Mouse (Mus musculus) neural tube, embryonic 11.5 days (tissue): ENCODE results near the gene Tmem151b. TPM values are rescaled to one million over a fixed set of nuclear protein-coding genes. Genes with fewer than 3 reads are reported as not detected.

Source experiments
- ATAC-seq: fragments of 200-750 bp; cut with Nextera tagmentation; 2 replicates; pipeline ENCODE4 v1.8.0; 2017; ENCODE audit warnings: moderate number of reproducible peaks, mild to moderate bottlenecking, moderate TSS enrichment, moderate library complexity; ENCODE audit not compliant: insufficient read depth, low FRiP score, low TSS enrichment
- DNase-seq: peaks from one replicate; pipeline ENCODE4 v3.0.0-alpha.2; 2015; ENCODE audit warnings: low spot score
- H3K27ac ChIP-seq: fragments of 300-500 bp; sonication (generic); 2 replicates; pipeline ENCODE4 v1.5.1; 2014; ENCODE audit warnings: low read depth, mild to moderate bottlenecking, low read length
- H3K27me3 ChIP-seq: fragments of 300-500 bp; sonication (generic); 2 replicates; pipeline ENCODE4 v1.6.1; 2014; ENCODE audit warnings: mild to moderate bottlenecking, low read length, mixed read lengths; ENCODE audit not compliant: control insufficient read depth, insufficient read depth
- H3K36me3 ChIP-seq: fragments of 300-500 bp; sonication (generic); 2 replicates; pipeline ENCODE4 v1.6.1; 2014; ENCODE audit warnings: mild to moderate bottlenecking, low read length, moderate library complexity, mixed read lengths; ENCODE audit not compliant: control insufficient read depth, insufficient read depth
- H3K4me1 ChIP-seq: fragments of 300-500 bp; sonication (generic); 2 replicates; pipeline ENCODE4 v1.6.1; 2014; ENCODE audit warnings: low read length, mixed read lengths; ENCODE audit not compliant: control insufficient read depth, insufficient read depth
- H3K4me2 ChIP-seq: fragments of 300-500 bp; sonication (generic); 2 replicates; pipeline ENCODE4 v1.6.1; 2014; ENCODE audit warnings: low read depth, mild to moderate bottlenecking, moderate library complexity
- H3K4me3 ChIP-seq: fragments of 300-500 bp; sonication (generic); 2 replicates; pipeline ENCODE4 v1.5.1; 2014; ENCODE audit warnings: low read depth, low read length
- H3K9ac ChIP-seq: fragments of 300-500 bp; sonication (generic); 2 replicates; pipeline ENCODE4 v1.6.1; 2014; ENCODE audit warnings: mild to moderate bottlenecking, low read length
- H3K9me3 ChIP-seq: fragments of 300-500 bp; sonication (generic); 2 replicates; pipeline ENCODE4 v1.6.1; 2016; ENCODE audit warnings: low read length; ENCODE audit not compliant: control insufficient read depth
- WGBS: fragments of 180-500 bp; shearing (Covaris S2); extraction: QIAGEN DNeasy Blood & Tissue Kit; methylation state at CpG from one replicate; pipeline ENCODE4 v1.1.7; 2014; 5-methylcytosine and 5-hydroxymethylcytosine counted together
- polyA plus RNA-seq: library from polyadenylated mRNA; unstranded; fragments of >200 nt; fragmentation: Nextera tagmentation; extraction: Ambion mirVana; gene quantifications from 2 replicates; pipeline ENCODE4 v1.2.1, GENCODE M21; 2014

Gene Tmem151b
- polyA plus RNA-seq, 1 experiment from 2014 or later: 6.2 TPM

DNA sequence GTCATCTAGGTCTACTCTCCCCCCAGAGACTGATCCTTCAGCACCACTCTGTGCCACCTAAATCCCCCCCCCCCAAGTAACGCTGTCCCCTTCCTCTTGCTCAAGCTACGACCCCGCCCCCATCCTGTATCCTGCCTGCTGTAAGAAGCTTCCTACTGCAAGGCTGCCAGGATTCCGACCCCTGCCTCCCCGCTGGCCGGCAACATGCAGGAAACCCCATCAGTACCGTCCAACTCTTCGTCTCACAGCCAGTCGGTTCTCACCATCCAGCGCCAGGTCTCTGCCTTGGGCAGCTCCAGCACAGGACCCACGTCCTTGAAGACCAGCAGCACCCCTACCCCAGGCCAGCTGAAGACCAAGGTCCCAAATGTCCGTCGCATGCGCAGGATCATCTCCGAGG is 16.6 kb downstream of the Tmem151b start:
- Histone ChIP-seq H3K9me3 (no peaks in the 10 kb centered on the region), H3K36me3 (no peaks in the 10 kb centered on the region), H3K27ac (no peak overlapping the region), H3K4me3 (no peak overlapping the region), H3K4me1 (no peaks in the 10 kb centered on the region), H3K9ac (no peak overlapping the region), H3K4me2 (no peak overlapping the region), H3K27me3 (peaks cover 18% of the 10 kb centered on the region)
- no peak for DNase-seq
- WGBS: 56% methylated on average over 15 of the region's 15 CpGs
- no peak for ATAC-seq

DNA sequence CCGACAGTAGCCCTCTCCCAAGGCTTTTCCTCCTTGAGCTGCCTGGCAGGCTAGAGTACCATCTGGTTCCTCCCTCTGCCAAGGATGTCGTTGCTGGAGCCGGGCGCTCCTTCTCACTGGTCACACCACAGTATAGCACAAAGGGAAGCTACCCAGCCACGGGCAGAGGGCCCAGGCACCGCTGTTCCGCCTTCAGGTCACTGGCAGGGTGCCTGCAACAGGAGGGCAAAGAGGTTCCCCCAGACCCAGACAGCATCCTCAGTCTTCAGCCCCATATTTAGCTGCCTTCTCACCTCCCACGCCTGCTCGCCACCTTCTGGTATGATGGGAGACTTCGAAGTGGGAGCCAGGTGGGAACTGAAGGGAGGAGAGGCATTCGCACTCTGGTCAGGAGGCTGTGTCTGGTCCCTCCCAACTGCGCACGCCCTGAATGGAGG is 19.1 kb downstream of the Tmem151b start:
- no peak overlapping the region for H3K9ac ChIP-seq
- H3K9me3 ChIP-seq: no peaks in the 10 kb centered on the region
- no peaks in the 10 kb centered on the region for H3K36me3 ChIP-seq
- no peaks in the 10 kb centered on the region for H3K4me1 ChIP-seq
- DNase-seq (no peak), ATAC-seq (no peak)
- 47% methylated on average over 13 of the region's 13 CpGs for WGBS
- H3K4me2 ChIP-seq: no peak overlapping the region
- no peak overlapping the region for H3K27ac ChIP-seq
- peaks cover 11% of the 10 kb centered on the region for H3K27me3 ChIP-seq
- H3K4me3 ChIP-seq: no peak overlapping the region

DNA sequence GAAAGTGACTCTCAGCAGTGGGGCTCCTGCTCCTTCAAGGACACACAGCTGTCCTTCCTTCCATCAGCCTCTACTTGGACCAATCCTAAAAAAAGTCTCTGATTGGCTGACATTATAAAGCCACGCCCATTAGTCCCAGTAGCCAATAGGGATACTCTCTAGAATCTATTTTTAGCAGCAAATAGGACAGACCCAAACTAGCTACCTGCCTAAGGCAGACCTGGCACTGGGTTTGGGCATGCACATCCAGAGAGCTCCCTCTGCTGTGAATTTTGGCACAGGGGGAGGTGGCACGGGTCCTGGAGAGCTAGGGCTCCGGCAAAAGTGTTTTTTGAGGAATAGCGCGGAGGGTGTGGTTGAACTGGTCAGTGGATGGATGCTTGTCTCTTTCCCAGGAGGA is 22.9 kb downstream of the Tmem151b start:
- ATAC-seq (no peak), DNase-seq (no peak)
- Histone ChIP-seq H3K9me3 (no peaks in the 10 kb centered on the region), H3K4me1 (no peaks in the 10 kb centered on the region; the same call in 1 of the 2 replicates), H3K4me3 (no peak overlapping the region), H3K9ac (no peak overlapping the region), H3K27ac (no peak overlapping the region), H3K36me3 (no peaks in the 10 kb centered on the region), H3K4me2 (no peak overlapping the region), H3K27me3 (peaks cover 3% of the 10 kb centered on the region; the same call in 1 of the 2 replicates)
- WGBS: 24% methylated on average over 5 of the region's 5 CpGs

DNA sequence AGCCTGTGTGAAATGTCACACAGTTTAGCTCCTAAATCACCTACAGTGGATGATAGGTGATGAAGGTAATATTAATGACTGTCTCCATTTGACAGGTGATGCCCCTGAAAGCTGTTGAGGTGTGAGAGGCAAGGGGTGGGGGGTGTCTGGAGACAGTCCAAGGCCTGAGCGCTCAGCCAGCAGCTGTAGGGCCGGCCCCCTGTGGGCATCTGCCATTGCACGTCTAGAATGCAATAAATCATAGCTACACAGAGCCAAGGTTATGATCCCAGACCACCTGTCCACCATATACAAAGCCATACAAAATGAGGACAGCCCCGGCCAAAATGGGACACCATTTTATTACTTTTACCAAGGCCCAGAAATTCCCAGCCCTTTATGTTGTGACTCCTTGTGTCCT is 24.5 kb downstream of the Tmem151b start:
- Histone ChIP-seq H3K9me3 (no peaks in the 10 kb centered on the region), H3K27me3 (peaks cover 3% of the 10 kb centered on the region; the same call in 1 of the 2 replicates), H3K36me3 (no peaks in the 10 kb centered on the region), H3K4me1 (no peaks in the 10 kb centered on the region; the same call in 1 of the 2 replicates), H3K4me2 (no peak overlapping the region), H3K4me3 (no peak overlapping the region), H3K27ac (no peak overlapping the region), H3K9ac (no peak overlapping the region)
- ATAC-seq: no peak
- 45% methylated on average over 4 of the region's 4 CpGs for WGBS
- DNase-seq: no peak

DNA sequence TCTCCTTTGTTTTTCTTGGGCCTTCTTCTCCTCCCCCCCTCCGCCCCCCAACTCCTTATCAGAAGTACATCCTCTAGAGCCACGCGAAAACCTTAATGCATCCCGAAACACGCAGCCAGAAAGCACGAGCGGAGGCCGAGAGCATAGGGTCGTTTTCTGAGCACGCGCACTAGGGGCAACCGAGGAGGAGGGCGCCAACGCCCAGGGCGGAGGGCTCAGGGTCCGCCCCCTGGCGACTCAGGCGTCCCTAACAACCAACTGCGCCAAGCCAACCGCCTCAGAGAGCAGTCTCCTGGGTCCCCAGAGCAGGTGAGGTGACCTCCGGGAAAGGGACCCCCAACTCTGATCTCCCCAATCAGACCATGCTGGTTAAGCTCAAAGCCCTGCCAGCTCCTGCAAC is 26.2 kb downstream of the Tmem151b start, which contains the start of gene Tcte1:
Gene Tcte1, plus strand, starts transcription at position 172 of the 400 bp plus-strand sequence.
- Histone ChIP-seq H3K4me1 (no peaks in the 10 kb centered on the region; the same call in 1 of the 2 replicates), H3K27ac (no peak within 1 kb of the TSS), H3K9me3 (no peaks in the 10 kb centered on the region), H3K36me3 (no peaks in the 10 kb centered on the region), H3K4me3 (peak within 1 kb of the TSS; percentile 24), H3K27me3 (no peaks in the 10 kb centered on the region), H3K4me2 (peak within 1 kb of the TSS; percentile 69), H3K9ac (peak within 1 kb of the TSS; percentile 66)
- DNase-seq: peak; percentile 83
- peak; percentile 72 for ATAC-seq
- WGBS: under 1% methylated on average over 21 of the region's 21 CpGs

DNA sequence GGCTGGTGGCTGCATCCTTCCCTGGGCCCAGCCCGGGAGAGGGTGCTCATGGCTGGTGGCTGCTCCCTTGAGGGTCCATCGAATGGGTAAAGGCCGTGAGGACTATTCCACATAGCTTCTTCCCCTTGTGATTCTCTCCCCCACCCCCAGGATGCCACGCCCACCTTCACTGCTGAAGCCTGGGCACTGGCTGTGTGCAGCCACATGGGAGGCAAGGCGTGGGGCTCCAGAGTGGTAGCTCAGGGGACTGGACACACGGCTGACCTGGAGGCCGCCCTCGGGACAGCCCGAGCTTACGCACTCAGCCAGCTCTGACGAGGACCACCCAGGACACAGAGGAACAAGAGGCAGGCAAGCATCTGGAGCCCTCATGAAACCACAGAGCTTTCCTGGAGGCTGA is 29.3 kb downstream of the Tmem151b start:
- Histone ChIP-seq H3K36me3 (no peaks in the 10 kb centered on the region), H3K9me3 (no peaks in the 10 kb centered on the region), H3K27me3 (no peaks in the 10 kb centered on the region), H3K4me2 (no peak overlapping the region), H3K9ac (no peak overlapping the region), H3K4me3 (no peak overlapping the region), H3K27ac (no peak overlapping the region), H3K4me1 (no peaks in the 10 kb centered on the region; the same call in 1 of the 2 replicates)
- ATAC-seq: no peak
- 76% methylated on average over 11 of the region's 11 CpGs for WGBS
- DNase-seq: no peak

DNA sequence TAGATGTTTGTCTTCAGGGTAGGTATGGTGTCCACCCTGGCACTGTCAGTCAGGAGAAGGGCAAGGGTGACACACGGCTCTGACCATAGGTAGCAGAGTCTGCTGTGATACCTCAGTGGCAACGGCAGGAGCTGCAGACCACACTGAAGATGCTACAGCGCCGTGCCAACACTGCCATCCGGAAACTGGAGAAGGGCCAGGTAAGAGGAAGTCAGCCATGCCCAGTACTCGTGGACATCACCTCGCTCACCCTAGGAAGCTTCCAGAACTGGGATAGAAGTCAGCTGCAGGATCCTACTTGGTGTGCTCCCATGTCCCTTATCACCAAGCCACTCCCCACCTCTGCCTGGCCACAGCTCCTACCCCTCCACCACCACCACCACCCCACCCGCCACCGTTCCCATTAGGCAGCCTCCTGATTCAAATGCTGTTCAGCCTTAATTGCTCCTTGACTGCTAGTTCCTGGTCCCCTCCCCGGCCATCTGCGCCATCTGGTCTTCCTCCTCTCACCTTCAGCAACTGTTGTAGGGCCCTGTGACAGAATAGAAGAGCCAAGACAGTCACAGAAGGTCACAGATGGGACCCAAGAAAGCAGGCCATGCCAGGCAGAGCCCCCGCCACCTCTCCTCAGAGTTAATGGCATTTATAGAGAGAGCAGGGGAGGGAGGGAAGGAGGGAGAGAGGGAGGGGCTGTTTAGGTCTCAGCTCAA is 30.6 kb downstream of the Tmem151b start:
- Histone ChIP-seq H3K4me1 (no peaks in the 10 kb centered on the region; the same call in 1 of the 2 replicates), H3K4me2 (no peak overlapping the region), H3K36me3 (no peaks in the 10 kb centered on the region), H3K9ac (no peak overlapping the region), H3K27ac (no peak overlapping the region), H3K27me3 (no peaks in the 10 kb centered on the region), H3K9me3 (no peaks in the 10 kb centered on the region), H3K4me3 (no peak overlapping the region)
- DNase-seq (no peak), ATAC-seq (no peak)
- WGBS: 73% methylated on average over 12 of the region's 12 CpGs

DNA sequence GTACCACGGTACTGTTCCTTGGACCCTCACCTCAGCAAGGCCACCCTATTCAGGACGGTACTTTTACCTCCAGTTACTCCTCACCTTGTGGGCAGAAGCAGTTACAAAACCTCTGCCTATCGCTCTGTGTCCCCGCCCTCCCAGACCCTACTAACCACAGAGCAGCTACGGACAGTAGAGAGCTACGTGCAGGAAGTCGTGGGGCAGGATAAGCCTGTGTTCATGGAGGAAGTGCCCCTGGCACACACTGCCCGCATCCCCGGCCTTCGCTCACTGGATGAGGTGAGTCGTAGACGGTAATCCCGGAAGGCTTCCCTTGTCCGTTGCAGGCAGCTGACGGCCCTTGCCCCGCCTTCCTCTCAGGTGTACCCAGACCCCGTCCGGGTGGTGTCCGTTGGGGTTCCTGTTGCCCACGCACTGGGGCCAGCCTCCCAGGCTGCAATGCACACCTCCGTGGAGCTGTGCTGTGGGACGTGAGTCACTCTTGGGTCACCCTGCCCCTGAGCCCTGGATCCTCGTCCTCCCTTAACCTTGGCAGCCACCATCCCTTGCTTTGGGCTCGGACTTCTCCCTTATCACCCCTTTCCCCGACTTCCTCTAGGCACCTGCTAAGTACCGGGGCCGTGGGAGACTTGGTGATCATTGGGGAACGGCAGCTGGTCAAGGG is 31.8 kb downstream of the Tmem151b start:
- H3K27me3 ChIP-seq: no peaks in the 10 kb centered on the region

DNA sequence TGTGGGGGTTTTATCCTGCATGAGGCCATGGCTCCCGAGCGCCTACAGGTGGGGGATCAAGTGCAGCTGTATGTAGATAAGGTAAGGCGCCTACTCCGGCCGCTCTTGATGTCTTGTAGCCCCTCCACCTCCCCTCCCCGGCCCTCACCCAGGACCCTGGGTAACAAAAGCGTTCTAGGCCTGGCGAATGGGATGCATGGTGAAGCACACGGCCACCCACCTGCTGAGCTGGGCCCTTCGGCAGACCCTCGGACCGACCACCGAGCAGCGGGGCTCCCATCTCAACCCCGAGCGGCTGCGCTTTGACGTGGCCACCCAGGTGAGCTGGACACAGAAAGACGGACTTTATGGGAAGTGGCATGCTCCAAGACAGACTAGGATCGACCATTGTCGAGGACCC is 32.3 kb downstream of the Tmem151b start:
- Histone ChIP-seq H3K9ac (no peak overlapping the region), H3K4me1 (no peaks in the 10 kb centered on the region), H3K36me3 (no peaks in the 10 kb centered on the region), H3K4me2 (no peak overlapping the region), H3K9me3 (no peaks in the 10 kb centered on the region), H3K27ac (no peak overlapping the region), H3K4me3 (no peak overlapping the region), H3K27me3 (no peaks in the 10 kb centered on the region)
- WGBS: 91% methylated on average over 21 of the region's 21 CpGs
- no peak for ATAC-seq
- DNase-seq: no peak

More for the DNA sequence above, 31.8 kb downstream of the Tmem151b start:
- WGBS: 91% methylated on average over 28 of the region's 28 CpGs
- no peaks in the 10 kb centered on the region; the same call in 1 of the 2 replicates for H3K4me1 ChIP-seq
- H3K27ac ChIP-seq: no peak overlapping the region
- no peaks in the 10 kb centered on the region for H3K9me3 ChIP-seq
- no peak overlapping the region for H3K4me3 ChIP-seq
- no peak for DNase-seq
- H3K9ac ChIP-seq: no peak overlapping the region
- no peaks in the 10 kb centered on the region for H3K36me3 ChIP-seq
- ATAC-seq: no peak
- H3K4me2 ChIP-seq: no peak overlapping the region
